ENCODE assay signal across 14 mouse cellular contexts in the genomic region with DNA sequence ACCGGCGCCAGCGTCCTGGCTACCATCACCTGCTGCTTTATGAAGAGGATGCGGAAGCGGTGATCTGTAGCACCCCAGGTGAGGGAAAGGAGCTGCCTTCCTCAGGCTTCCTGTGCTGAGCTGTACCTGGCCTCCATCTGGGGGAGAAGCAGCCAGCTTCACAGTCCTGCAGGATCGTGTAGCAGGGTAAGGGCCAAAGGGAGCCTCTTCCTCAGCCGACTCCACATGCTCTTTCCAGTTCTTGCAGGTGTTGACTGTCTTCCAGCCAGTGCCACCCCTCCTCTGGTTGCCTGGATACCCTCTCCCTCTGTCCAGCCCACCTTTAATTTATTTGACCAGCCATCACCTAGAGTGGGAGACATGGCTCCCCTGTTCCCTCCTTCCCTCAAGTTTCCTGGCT. TPM values are rescaled to one million over a fixed set of nuclear protein-coding genes. Genes with fewer than 3 reads are reported as not detected.
DNase-seq lines count a peak whose midpoint lies in the region; ATAC-seq and TF ChIP-seq lines count a peak whose summit lies in the region.
"Had no signal": no experiment of that assay in that cellular context is flagged by ENCODE, and none has a peak within 500 bp of the region (broad histone marks: within the 10 kb centered on the region; RNA-seq: fewer than 3 reads in every experiment).

No protein-coding gene starts in this region.

- no peak overlapping the region for H3K4me3 ChIP-seq in left cerebral cortex, adult 2 months
- H3K4me3 ChIP-seq in cortical plate, adult 2 months (ENCODE audit: insufficient read depth, low read length): no peak overlapping the region
- no peak overlapping the region for H3K4me3 ChIP-seq in forebrain, embryonic 13.5 days
- H3K4me3 ChIP-seq in midbrain, embryonic 12.5 days: no peak overlapping the region
- H3K4me3 ChIP-seq: erythroblast, embryonic 14.5 days had no signal

- peaks cover 10% of the 10 kb centered on the region for H3K4me1 ChIP-seq in cortical plate, adult 2 months (ENCODE audit: control insufficient read depth, insufficient read depth, low read length)
- H3K4me1 ChIP-seq in forebrain, embryonic 13.5 days: peaks cover 93% of the 10 kb centered on the region
- H3K4me1 ChIP-seq in midbrain, embryonic 12.5 days: peaks cover 78% of the 10 kb centered on the region

- H3K9ac ChIP-seq in forebrain, embryonic 13.5 days: peak overlapping the region; percentile 43; the same call in 1 of the 2 replicates
- no peak overlapping the region for H3K9ac ChIP-seq in midbrain, embryonic 12.5 days (replicated peaks)

- no peaks in the 10 kb centered on the region for H3K27me3 ChIP-seq in forebrain, embryonic 13.5 days
- H3K27me3 ChIP-seq in midbrain, embryonic 12.5 days: peaks cover 21% of the 10 kb centered on the region; the same call in 1 of the 2 replicates

- no peak overlapping the region for H3K4me2 ChIP-seq in forebrain, embryonic 13.5 days
- no peak overlapping the region for H3K4me2 ChIP-seq in midbrain, embryonic 12.5 days (replicated peaks)

- H3K27ac ChIP-seq in left cerebral cortex, adult 2 months: peak overlapping the region; percentile 92
- H3K27ac ChIP-seq in cortical plate, adult 2 months (ENCODE audit: insufficient read depth, low read length): peak overlapping the region; percentile 37; the same call in 1 of the 2 replicates
- peak overlapping the region; percentile 89 for H3K27ac ChIP-seq in forebrain, embryonic 13.5 days
- H3K27ac ChIP-seq in midbrain, embryonic 12.5 days (replicated peaks): peak overlapping the region; percentile 66

- peak; percentile 79 for TF ChIP-seq POLR2A in cortical plate, adult 2 months (IDR thresholded peaks at IDR 0.05; ENCODE audit: extremely low read depth, insufficient read depth, low read length)

- ATAC-seq in forebrain, embryonic 13.5 days: no peak
- no peak for ATAC-seq in midbrain, embryonic 12.5 days (ENCODE audit: low FRiP score, low read depth)

- intact Hi-C loops in left cerebral cortex, adult 2 months (cut with DNase I): no loop called here
- intact Hi-C loops in left cerebral cortex, postnatal 10 days (cut with DNase I): no loop called here

- TF ChIP-seq CTCF in left cerebral cortex, adult 2 months (IDR thresholded peaks at IDR 0.05): no peak
- no peak for TF ChIP-seq CTCF in cortical plate, adult 2 months (IDR thresholded peaks at IDR 0.05; ENCODE audit: extremely low read depth, insufficient read depth, low read length)

- no peaks in the 10 kb centered on the region for H3K9me3 ChIP-seq in forebrain, embryonic 13.5 days (replicated peaks)
- no peaks in the 10 kb centered on the region for H3K9me3 ChIP-seq in midbrain, embryonic 12.5 days

- H3K36me3 ChIP-seq in forebrain, embryonic 13.5 days (ENCODE audit: poor library complexity, severe bottlenecking): peaks cover 68% of the 10 kb centered on the region
- peaks cover 32% of the 10 kb centered on the region for H3K36me3 ChIP-seq in midbrain, embryonic 12.5 days

- peak in 1 of 2 experiments; percentile 43 for DNase-seq in left cerebral cortex, adult 2 months (ENCODE audit: extremely low spot score in 1 of 2, low spot score in 2 of 2)
- no peak for DNase-seq in left cerebral cortex, postnatal 10 days (ENCODE audit: extremely low spot score in 1 of 2, low spot score in 2 of 2)
- DNase-seq in lung, postnatal 36 days: no peak
- no peak for DNase-seq in adrenal gland, postnatal 10 days
- DNase-seq: adrenal gland, postnatal 14 days; kidney, adult 18-20 months; thymus, adult 18-20 months had no signal

- 81% methylated on average over 7 of the region's 7 CpGs for WGBS in forebrain, embryonic 13.5 days
- WGBS in midbrain, embryonic 12.5 days: 87% methylated on average over 7 of the region's 7 CpGs

RNA-seq across cellular contexts. Expression of a gene that starts 9.8 kb away (rescaled TPM):
- total RNA-seq in left cerebral cortex, adult 2 months (2021): 100 to 1,000 TPM; 137 to 138 TPM
- 10 to 100 TPM; 77.8 to 84.5 TPM for total RNA-seq in left cerebral cortex, postnatal 10 days (2021)
- 169 and 180 TPM in 2 replicates for polyA plus RNA-seq in cortical plate, adult 2 months (2012; rRNA removed)
- polyA plus RNA-seq in forebrain, embryonic 13.5 days (2015; fragmentation: Nextera tagmentation; extraction: Ambion mirVana): 1.8 and 3.0 TPM in 2 replicates
- 1.7 and 2.7 TPM in 2 replicates for polyA plus RNA-seq in midbrain, embryonic 12.5 days (2016; fragmentation: Nextera tagmentation; extraction: Ambion mirVana)
- under 1 TPM in 1 of 2 experiments, not detected in 1; 0.12 TPM for total RNA-seq in adrenal gland, postnatal 10 days (2021)
- total RNA-seq: gastrocnemius, postnatal 4 days; megakaryocyte progenitor cell, adult 5-6 weeks had no signal
- polyA plus RNA-seq: heart, postnatal 0 days had no signal

RNA-seq across cellular contexts. Expression of a gene that starts 21.5 kb away (rescaled TPM):
- total RNA-seq in left cerebral cortex, adult 2 months (2021): 100 to 1,000 TPM; 628 to 676 TPM
- total RNA-seq in left cerebral cortex, postnatal 10 days (2021): 100 to 1,000 TPM; 393 to 413 TPM
- 534 and 567 TPM in 2 replicates for polyA plus RNA-seq in cortical plate, adult 2 months (2012; rRNA removed)
- polyA plus RNA-seq in forebrain, embryonic 13.5 days (2015; fragmentation: Nextera tagmentation; extraction: Ambion mirVana): 17.6 and 17.8 TPM in 2 replicates
- 12.8 and 13.2 TPM in 2 replicates for polyA plus RNA-seq in midbrain, embryonic 12.5 days (2016; fragmentation: Nextera tagmentation; extraction: Ambion mirVana)
- 100 to 1,000 TPM; 303 to 400 TPM for total RNA-seq in adrenal gland, postnatal 10 days (2021)
- total RNA-seq: megakaryocyte progenitor cell, adult 5-6 weeks had no signal
- polyA plus RNA-seq: erythroblast, embryonic 14.5 days had no signal

RNA-seq across cellular contexts. Expression of a gene that starts 21.7 kb away (rescaled TPM):
- 100 to 1,000 TPM in 1 of 2 experiments, 10 to 100 TPM in 1; 86.5 to 108 TPM for total RNA-seq in left cerebral cortex, adult 2 months (2021)
- 10 to 100 TPM; 68.5 to 69.3 TPM for total RNA-seq in left cerebral cortex, postnatal 10 days (2021)
- polyA plus RNA-seq in cortical plate, adult 2 months (2012; rRNA removed): 96.8 and 102 TPM in 2 replicates
- 1.2 and 1.5 TPM in 2 replicates for polyA plus RNA-seq in forebrain, embryonic 13.5 days (2015; fragmentation: Nextera tagmentation; extraction: Ambion mirVana)
- 0.64 and 0.85 TPM in 2 replicates for polyA plus RNA-seq in midbrain, embryonic 12.5 days (2016; fragmentation: Nextera tagmentation; extraction: Ambion mirVana)
- total RNA-seq in adrenal gland, postnatal 10 days (2021): 1 to 10 TPM in 1 of 2 experiments, under 1 TPM in 1; 0.90 to 1.3 TPM
- polyA plus RNA-seq: erythroblast, embryonic 14.5 days; heart, postnatal 0 days had no signal

RNA-seq across cellular contexts. Expression of a gene that starts 57.0 kb away (rescaled TPM):
- total RNA-seq in left cerebral cortex, adult 2 months (2021): 1 to 10 TPM; 9.3 to 9.8 TPM
- total RNA-seq in left cerebral cortex, postnatal 10 days (2021): 10 to 100 TPM in 1 of 2 experiments, 1 to 10 TPM in 1; 9.8 to 10.6 TPM
- polyA plus RNA-seq in cortical plate, adult 2 months (2012; rRNA removed): 6.5 TPM in 2 replicates
- polyA plus RNA-seq in forebrain, embryonic 13.5 days (2015; fragmentation: Nextera tagmentation; extraction: Ambion mirVana): 5.6 and 6.2 TPM in 2 replicates
- 10.7 and 11.4 TPM in 2 replicates for polyA plus RNA-seq in midbrain, embryonic 12.5 days (2016; fragmentation: Nextera tagmentation; extraction: Ambion mirVana)
- 10 to 100 TPM; 13.6 to 13.8 TPM for total RNA-seq in adrenal gland, postnatal 10 days (2021)

RNA-seq across cellular contexts. Expression of a gene that starts 57.9 kb away (rescaled TPM):
- 100 to 1,000 TPM; 257 to 260 TPM for total RNA-seq in left cerebral cortex, adult 2 months (2021)
- total RNA-seq in left cerebral cortex, postnatal 10 days (2021): 100 to 1,000 TPM; 216 to 226 TPM
- polyA plus RNA-seq in cortical plate, adult 2 months (2012; rRNA removed): 318 and 326 TPM in 2 replicates
- 164 and 169 TPM in 2 replicates for polyA plus RNA-seq in forebrain, embryonic 13.5 days (2015; fragmentation: Nextera tagmentation; extraction: Ambion mirVana)
- polyA plus RNA-seq in midbrain, embryonic 12.5 days (2016; fragmentation: Nextera tagmentation; extraction: Ambion mirVana): 103 and 106 TPM in 2 replicates
- 10 to 100 TPM; 26.5 to 32.3 TPM for total RNA-seq in adrenal gland, postnatal 10 days (2021)

Comparison
In these comparisons a context has a peak if more than half of its experiments do, and no peak if none do; other contexts are left out.
1. H3K27ac ChIP-seq: peak in every context shown above with its lines; median percentile 92 in left cerebral cortex, adult 2 months; 89 in forebrain, embryonic 13.5 days; 66 in midbrain, embryonic 12.5 days; 37 in cortical plate, adult 2 months.
2. RNA of a gene that starts 9.8 kb away (total RNA-seq): 137 to 138 TPM in left cerebral cortex, adult 2 months and 77.8 to 84.5 TPM in left cerebral cortex, postnatal 10 days; 0.12 TPM in adrenal gland, postnatal 10 days; every median in the first group is over 10 times any median in the second.
3. RNA of a gene that starts 21.7 kb away (total RNA-seq): 86.5 to 108 TPM in left cerebral cortex, adult 2 months and 68.5 to 69.3 TPM in left cerebral cortex, postnatal 10 days; 0.90 to 1.3 TPM in adrenal gland, postnatal 10 days; every median in the first group is over 10 times any median in the second.